Comparison of ENCODE assay signal across 16 mouse cellular contexts in genomic region chr13:59990402-59991280, GRCm38 (mm10).
DNase-seq lines count a peak whose midpoint lies in the region; ATAC-seq and TF ChIP-seq lines count a peak whose summit lies in the region.
"Had no signal": no experiment of that assay in that cellular context is flagged by ENCODE, and none has a peak within 500 bp of the region (broad histone marks: within the 10 kb centered on the region; RNA-seq: fewer than 3 reads in every experiment).

No protein-coding gene starts in this region.

- WGBS in limb, embryonic 12.5 days: 32% methylated on average over 10 of the region's 10 CpGs

- H3K27me3 ChIP-seq in limb, embryonic 12.5 days: no peaks in the 10 kb centered on the region
- H3K27me3 ChIP-seq: embryonic facial prominence, embryonic 15.5 days; heart, embryonic 13.5 days; intestine, embryonic 15.5 days had no signal

- H3K36me3 ChIP-seq in limb, embryonic 12.5 days: no peaks in the 10 kb centered on the region
- H3K36me3 ChIP-seq: embryonic facial prominence, embryonic 15.5 days; heart, embryonic 13.5 days; intestine, embryonic 15.5 days had no signal

- DNase-seq in kidney, postnatal 10 days: peak; percentile 24
- no peak for DNase-seq in kidney, adult 9 months
- DNase-seq in brain, embryonic 14.5 days (ENCODE audit: low read depth): peak; percentile 71
- peak; percentile 62 for DNase-seq in embryo, embryonic 9.5 days (ENCODE audit: extremely low spot score)
- DNase-seq in gastrocnemius, postnatal 14 days: no peak
- no peak for DNase-seq in spleen, postnatal 14 days (ENCODE audit: low spot score in 2 of 2)
- no peak for DNase-seq in layer of hippocampus, adult 18-20 months (ENCODE audit: low spot score in 2 of 2)
- DNase-seq: cerebellum, postnatal 10 days; lung, postnatal 10 days; thymus, postnatal 25 days had no signal

- TF ChIP-seq POLR2A in brain, embryonic 14.5 days (IDR thresholded peaks at IDR 0.05; ENCODE audit: borderline replicate concordance, extremely low read depth, insufficient read depth, insufficient read length, poor library complexity, severe bottlenecking): no peak

- 0 out of 2 replicates have a peak overlapping the region, but pooled peaks have one; percentile 6 for H3K4me2 ChIP-seq in limb, embryonic 12.5 days
- H3K4me2 ChIP-seq: embryonic facial prominence, embryonic 15.5 days; heart, embryonic 13.5 days; intestine, embryonic 15.5 days had no signal

- 0 out of 2 replicates have a peak, but pooled peaks have one; percentile 29 for ATAC-seq in limb, embryonic 12.5 days (ENCODE audit: insufficient number of reproducible peaks, insufficient read depth, low FRiP score, low TSS enrichment, low read depth)
- ATAC-seq: CD4-positive, CD25-positive, alpha-beta regulatory T cell, adult 4 months; intestine, embryonic 15.5 days had no signal

- peak overlapping the region; percentile 78 for H3K27ac ChIP-seq in limb, embryonic 12.5 days
- H3K27ac ChIP-seq: embryonic facial prominence, embryonic 15.5 days; heart, embryonic 13.5 days; intestine, embryonic 15.5 days; liver, embryonic 14.5 days had no signal

- H3K4me3 ChIP-seq in limb, embryonic 12.5 days (replicated peaks): no peak overlapping the region
- H3K4me3 ChIP-seq: embryonic facial prominence, embryonic 15.5 days; heart, embryonic 13.5 days; intestine, embryonic 15.5 days had no signal

- TF ChIP-seq CTCF in brain, embryonic 14.5 days (IDR thresholded peaks at IDR 0.05; ENCODE audit: borderline replicate concordance, extremely low read depth, insufficient read depth, insufficient read length): no peak

- peaks cover 53% of the 10 kb centered on the region for H3K4me1 ChIP-seq in limb, embryonic 12.5 days (replicated peaks)
- H3K4me1 ChIP-seq: intestine, embryonic 15.5 days had no signal

- intact Hi-C loops in gastrocnemius, postnatal 14 days (cut with DNase I; ENCODE audit: low total_unique reads): no loop called here

- peaks cover 8% of the 10 kb centered on the region; the same call in 1 of the 2 replicates for H3K9me3 ChIP-seq in limb, embryonic 12.5 days
- H3K9me3 ChIP-seq: embryonic facial prominence, embryonic 15.5 days; intestine, embryonic 15.5 days had no signal

- H3K9ac ChIP-seq in limb, embryonic 12.5 days (replicated peaks): no peak overlapping the region
- H3K9ac ChIP-seq: embryonic facial prominence, embryonic 15.5 days; heart, embryonic 13.5 days; intestine, embryonic 15.5 days; liver, embryonic 14.5 days had no signal

Comparison
In these comparisons a context has a peak if more than half of its experiments do, and no peak if none do; other contexts are left out.
1. DNase-seq: peak in kidney, postnatal 10 days (single experiment), brain, embryonic 14.5 days (single experiment) and embryo, embryonic 9.5 days (single experiment); none in kidney, adult 9 months (single experiment), gastrocnemius, postnatal 14 days (single experiment), spleen, postnatal 14 days (0 of 2) and layer of hippocampus, adult 18-20 months (0 of 2).